Mouse (Mus musculus): ENCODE data around the gene Cfl1.
A peak's percentile ranks its signal among the peaks of the same experiment; 100 is the strongest.

The Cfl1 gene

DNA sequence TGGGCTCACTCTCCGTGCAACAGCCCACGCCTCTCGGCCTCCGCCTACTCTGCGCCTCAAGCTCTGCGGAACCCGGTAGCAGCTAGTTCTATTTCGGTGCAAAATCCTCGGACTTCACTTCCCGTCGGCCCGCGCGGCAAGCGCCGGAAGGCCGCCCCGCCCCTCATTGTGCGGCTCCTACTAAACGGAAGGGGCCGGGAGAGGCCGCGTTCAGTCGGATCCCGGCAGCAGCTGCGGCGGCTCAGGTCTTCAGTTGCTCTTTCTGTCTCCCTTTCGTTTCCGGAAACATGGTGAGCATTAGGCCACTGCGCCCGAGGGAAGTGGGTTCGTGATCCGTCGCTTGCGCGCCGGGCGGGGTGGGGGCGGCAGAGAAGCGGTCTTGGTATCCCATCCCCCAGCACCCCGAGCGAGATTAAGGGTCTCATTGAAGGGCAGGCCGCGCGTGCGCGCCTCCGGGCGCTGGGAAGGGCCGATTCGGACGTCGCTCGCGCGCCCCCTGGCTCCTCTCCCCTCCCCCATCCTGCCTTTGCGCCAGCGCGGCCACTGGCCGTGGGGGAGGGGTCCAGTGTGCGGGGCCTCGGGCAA lies at the start of gene Cfl1:
Gene Cfl1 (plus strand): TSS at position 143 of the 585 bp plus-strand sequence.
- peak; percentile 98 for DNase-seq (ENCODE audit: inconsistent ontology term)

DNA sequence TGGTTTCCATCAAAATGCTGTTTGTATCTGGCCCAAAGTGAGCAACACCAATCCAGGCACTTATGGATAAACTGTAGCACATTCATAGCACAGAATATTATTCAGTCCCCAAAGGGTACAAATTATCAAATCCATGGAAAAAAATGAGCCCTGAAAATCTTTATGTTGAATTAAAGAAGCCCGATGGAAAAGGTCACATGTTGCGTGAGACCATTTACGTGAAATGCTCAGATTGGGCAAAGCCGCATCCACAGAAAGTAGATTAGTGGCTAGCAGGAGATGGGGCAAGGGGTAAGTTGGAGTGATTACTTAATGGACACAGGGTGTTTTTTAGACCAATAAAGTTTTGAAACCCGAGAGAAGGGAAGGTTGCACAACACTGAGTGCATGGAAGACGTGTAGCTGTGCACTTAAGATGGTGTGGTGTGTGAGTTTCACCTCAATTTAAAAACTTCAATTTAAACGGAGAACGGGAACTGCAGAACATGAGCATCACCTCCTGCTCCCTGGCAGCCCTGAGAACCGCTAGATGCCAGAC lies 45.8 kb upstream of the Cfl1 start:
- DNase-seq (ENCODE audit: inconsistent ontology term) = no peak

DNA sequence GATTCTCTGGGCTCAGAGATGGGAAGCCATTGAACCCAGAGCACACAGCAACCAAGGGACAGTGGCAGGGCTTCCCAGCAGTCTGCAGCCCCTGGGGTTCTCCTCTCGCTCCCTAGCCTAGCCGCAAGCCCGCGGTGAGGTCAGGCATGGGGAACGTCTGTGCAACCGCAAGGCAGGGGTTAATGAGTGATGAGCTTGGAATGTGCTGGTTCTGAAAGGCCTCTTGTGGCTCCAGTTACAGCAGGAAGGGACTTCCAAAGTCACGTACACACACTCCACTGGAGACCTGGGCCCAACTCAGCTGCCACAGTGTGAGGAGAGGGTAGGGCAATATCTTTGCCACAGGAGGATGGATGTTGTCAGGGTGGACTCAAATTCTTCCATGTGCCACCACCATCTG lies 45.3 kb upstream of the Cfl1 start:
- DNase-seq (ENCODE audit: inconsistent ontology term) = peak; percentile 92

DNA sequence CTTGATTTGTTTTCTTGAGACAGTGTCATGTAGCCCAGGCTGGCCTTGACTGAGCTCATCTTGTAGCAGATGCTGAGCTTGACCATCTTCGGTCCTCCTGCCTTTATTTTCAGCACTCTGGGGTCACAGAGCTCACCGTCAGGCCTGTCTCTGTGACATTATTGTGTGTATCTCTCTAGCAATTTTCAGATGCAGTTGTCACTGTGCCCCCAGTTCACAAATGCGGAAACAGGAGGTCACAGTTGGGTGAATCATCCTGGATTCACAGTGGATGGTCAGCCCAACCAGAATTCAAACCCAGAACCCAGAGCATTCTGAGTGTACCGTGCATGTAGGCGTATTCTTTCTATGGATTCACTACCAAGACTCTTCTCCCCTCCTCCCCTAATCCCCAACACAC lies 44.5 kb upstream of the Cfl1 start:
- no peak for DNase-seq (ENCODE audit: inconsistent ontology term)

DNA sequence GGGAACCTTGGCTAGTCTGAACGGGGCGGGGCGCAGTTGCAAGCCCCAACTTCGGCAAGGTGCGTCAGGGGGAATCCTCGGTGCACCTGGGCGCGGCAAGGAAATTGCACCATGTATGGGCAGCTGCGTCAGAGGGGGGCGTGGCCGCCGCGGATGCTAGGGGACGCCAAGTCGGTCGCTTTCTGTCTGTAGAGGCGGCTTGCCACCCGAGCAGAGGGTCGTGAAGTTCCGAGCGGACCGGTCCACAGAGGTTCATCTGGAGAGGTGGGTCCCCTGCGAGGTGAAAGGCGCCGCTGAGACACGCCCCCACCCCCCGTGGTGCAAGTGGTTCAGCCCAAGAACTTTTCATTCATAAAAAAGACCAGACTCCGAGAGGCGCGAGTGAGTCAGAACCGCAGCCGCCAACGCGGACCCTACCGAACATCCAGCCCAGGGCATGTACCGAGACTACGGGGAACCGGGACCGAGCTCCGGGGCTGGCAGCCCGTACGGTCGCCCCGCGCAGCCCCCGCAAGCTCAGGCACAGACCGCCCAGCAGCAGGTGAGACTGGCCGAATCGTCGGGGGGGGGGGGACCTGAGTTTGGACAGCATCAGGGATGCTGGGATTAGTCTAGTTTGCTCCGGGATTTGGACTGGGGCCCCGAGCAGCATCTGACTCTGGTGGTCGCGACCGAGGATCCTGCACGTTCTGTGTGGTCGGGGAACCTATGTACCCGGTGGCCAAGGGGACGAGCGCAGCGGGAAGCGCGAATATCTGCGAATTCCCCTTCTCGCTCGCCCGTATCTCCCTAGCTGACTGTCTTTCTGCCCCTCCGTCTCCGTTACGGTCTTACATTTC lies 42.5 kb upstream of the Cfl1 start, which contains the start of gene Fosl1:
Gene Fosl1 (plus strand): TSS at position 33 of the 839 bp plus-strand sequence.
- peak; percentile 87 for DNase-seq (ENCODE audit: inconsistent ontology term)

DNA sequence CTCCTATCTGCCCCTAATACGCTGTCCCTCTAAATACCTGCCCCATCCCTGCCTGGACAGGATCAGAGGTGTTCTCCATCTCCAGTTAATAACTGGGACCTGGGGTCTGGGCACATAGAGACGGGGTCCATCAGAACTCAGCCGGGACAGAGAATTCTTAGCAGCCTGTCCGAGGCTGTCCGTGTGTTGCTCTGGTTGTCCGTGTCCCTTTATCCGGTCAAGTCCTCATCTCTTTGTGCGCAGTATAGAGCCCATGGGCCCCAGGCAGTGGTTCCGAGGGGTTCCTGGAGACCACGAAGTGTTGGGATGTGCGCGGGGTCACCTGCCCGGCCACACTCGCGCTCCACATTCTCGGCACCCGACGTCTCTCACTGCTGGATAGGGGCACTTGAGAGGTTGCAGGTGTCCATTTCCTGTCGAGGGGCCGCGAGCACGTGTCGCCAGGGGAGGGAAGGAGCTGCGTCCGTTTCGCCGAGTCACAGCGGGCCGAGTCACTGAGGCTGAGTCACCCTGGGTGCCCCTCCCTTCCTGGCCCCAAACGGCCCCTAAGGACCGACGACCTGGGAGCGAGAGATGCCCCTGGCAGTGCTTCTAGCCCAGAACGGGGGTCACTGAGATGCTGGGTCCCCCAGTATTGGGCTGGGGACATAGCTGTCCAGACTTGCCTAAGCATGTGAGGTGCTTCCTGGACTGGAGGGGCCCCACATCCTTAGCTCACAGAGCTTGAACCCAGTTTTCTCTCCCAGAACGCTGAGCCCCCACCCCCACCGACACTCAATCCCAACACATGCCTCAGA lies 41.7 kb upstream of the Cfl1 start:
- peak; percentile 82 for DNase-seq (ENCODE audit: inconsistent ontology term)

DNA sequence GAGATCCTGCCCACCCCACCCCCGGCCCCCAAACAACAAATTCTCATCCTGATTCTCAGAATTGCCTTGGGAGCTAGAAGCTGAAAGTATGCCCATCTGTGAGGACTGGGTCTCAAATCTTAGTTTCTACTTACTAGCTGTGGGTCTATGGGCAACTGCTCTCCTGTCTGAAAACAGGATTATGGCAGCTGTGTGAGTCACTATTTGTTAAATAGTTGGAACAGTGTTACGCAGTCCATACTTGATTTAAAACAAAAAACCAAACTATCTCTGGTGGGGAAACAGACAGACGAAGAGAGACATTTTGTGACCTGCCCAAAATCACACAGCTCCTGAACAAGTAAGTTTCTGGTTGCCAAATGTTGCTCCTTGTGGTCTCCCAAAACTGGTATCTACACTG lies 40.6 kb upstream of the Cfl1 start:
- DNase-seq (ENCODE audit: inconsistent ontology term) = no peak

DNA sequence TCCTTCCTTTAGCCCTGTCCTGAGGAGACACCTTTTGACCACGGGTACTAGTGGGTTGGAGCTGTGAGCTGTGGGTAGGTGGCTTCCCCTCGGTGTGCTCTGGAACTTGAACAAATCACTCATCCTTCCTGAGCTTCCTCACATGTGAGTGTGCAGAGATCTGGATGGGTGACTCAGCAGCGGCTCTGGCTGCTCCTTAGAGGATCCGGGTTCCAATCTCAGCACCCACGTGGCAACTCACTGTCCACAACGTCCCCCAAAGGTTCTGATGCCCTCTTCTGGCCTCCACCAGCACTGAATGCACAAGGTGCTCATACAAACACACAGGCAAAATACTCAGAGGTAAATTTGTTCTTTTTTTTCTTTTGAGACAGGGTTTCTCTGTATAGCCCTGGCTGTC lies 38.5 kb upstream of the Cfl1 start:
- DNase-seq (ENCODE audit: inconsistent ontology term) = no peak

DNA sequence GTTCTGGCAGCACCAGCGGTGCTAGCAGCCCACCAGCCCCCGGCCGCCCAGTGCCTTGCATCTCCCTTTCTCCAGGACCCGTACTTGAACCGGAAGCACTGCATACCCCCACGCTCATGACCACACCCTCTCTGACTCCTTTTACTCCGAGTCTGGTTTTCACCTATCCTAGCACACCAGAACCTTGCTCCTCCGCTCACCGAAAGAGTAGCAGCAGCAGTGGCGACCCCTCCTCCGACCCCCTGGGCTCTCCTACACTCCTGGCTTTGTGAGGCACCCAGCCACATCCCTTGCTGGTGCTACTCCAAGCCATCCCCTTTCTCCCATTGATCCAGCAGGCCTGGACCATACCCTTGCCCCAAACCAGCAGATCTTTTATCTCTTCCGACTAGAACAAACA lies 35.2 kb upstream of the Cfl1 start:
- DNase-seq (ENCODE audit: inconsistent ontology term) = no peak

DNA sequence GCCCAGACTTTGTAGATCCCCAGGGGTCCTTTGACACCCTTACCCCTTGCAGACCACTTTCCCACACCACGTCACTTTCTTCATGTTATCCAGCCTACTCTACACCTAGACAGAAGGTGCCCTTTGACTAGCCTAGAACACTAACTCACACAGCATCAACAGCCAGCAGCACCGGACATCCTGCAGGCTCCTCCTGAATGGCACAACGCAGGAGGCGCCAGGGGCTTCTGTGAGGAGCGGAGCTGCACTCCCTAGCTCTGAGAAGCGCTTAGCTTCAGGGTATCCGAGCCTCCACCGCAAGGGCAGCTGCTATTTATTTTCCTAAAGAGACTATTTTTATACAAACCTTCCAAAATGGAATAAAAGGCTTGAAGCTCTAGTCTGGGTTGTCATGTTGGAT lies 34.7 kb upstream of the Cfl1 start:
- DNase-seq (ENCODE audit: inconsistent ontology term) = no peak

DNA sequence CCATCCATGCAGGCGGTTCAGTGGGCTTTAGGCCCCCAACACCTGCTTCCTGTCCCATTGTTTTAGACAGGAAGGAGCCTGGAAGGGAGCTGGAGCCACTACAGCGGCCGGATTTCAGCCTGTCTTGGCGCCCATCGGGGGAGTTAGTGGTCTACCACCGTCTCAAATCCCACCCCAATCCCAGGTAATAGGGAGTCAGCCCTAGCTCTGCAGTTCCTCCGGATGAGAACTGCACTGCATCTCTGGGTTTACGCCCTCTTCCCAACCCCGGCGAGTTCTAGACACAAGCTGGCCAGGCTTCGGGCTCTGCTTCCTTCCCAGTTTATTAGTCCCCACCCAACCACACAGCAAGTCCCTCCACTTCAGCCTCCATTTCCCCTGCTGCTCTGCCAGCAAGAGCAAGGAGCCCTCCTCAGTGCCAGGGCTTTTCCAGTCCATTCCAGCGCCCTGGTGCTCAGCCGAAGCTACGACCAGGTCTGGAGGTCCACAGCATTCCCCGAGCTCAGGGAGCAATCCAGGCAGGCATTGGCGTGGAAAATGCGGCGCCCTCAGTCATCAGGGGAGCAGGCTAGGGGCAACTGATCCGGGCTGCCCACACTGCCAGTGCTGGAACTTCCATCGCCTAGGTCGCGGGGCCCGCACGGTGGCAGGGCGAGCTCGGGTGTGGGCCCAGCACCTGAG lies 33.9 kb upstream of the Cfl1 start:
- DNase-seq (ENCODE audit: inconsistent ontology term) = peak; percentile 83

DNA sequence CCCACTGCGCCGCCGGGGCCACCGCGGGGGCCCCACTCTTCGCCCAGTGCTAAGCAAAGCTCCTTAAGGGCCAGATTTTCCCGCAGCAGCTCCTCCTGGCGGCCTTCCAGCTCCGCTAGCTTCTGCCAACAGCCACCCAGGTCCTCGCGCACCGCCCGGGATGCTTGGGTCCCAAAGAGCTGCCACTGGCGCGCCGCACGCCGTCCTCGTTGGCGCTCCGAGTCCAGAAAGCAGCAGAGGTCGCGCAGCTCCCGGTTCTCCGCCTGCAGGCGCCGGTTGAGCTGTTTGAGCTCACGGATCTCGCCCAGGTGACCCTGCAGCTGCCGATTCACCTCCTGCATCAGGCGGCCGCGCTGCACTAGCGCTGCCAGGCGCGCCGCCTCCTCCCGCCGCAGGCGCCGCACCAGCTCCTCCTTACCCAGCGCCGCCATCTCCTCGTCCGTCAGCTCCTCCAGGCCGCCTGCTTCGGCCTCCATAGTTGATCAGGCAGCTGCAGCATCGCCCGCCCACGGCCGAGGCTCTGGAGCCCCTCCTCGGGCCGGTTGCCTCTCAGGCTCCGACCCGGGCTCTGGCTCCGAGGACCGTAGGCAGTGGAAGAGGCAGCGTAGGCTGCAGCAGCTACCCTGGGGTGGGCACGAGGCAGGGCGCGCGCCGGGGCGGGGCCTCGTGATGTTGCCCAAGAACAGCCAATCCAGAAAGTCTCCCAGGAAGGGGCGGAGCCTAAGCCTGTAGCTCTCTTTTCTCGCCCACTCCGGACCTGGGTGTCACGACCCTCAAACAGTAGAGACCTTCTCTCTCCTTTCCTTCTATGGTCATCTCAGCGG lies 33.1 kb upstream of the Cfl1 start:
- peak; percentile 98 for DNase-seq (ENCODE audit: inconsistent ontology term)

DNA sequence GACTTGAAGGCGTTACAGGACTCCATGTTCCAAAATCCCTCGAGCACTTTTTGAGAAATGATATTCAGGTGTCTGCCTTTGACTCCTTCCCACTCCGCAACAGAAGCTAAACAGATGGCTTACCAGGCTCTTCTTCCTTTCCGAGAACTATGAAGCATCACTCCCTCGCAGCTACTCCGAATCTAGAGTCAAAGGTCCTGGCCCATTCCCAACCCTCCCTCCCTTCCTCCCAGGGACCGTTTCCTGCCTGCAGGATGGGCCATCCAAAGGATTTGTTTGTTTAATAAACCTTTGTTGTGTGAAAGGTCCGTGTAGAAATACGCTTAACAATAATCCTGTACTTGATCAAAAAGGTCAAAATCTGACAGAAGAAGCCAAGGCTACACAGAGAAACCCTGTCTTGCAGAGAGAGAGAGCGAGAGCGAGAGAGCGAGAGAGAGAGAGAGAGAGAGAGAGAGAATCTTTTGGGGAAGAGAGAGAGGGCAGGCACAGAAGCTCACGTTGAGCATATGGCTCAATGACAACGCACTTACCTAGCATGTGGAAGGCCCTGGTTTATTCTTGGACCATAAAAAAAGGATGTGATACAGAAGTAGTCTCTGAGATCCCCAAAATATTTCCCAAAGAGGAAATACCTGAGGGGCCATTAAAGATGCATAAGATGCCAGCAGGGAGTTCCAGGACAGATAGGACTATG lies 32.4 kb upstream of the Cfl1 start, which contains the start of gene Ccdc85b:
Gene Ccdc85b (minus strand): TSS at position 149 of the 697 bp plus-strand sequence.
- DNase-seq (ENCODE audit: inconsistent ontology term) = no peak

DNA sequence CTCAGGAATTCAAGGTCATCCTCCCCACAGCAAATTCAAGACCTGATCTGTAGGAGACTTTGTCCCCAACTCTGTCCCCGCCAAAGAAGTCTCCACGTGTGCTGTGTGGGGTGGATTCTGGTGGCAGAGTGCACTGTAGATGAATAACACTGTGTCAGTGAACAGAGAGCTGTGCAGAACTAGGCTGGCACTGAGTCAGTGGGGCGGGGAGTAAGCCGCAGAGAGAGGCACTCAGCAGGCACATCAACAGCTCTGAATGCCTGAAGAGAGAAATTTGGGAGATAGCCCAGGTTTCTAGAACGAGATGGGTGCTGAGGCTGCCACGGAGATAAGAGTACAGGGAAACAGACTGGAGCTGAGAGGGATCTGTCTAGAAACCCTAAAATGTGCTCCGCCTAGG lies 31.2 kb upstream of the Cfl1 start:
- peak; percentile 63 for DNase-seq (ENCODE audit: inconsistent ontology term)

DNA sequence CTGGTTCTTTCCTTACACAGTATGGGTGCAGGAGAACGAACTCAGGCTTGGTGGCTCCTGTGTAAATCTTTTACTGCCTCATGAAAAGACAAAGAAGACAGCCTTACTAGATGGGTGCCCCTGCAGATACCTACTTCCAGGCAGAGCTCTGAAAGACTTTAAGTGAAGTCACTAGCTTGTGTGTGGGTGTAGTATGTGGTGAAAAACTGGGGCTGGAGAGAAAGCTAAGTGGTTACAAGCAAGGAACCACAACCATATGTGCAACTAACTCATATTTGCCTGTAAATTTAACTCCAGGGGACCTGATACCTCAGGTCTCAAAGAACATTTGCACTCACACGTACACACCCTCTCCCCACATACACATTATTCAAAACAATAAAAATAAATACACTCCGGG lies 30.4 kb upstream of the Cfl1 start:
- no peak for DNase-seq (ENCODE audit: inconsistent ontology term)

DNA sequence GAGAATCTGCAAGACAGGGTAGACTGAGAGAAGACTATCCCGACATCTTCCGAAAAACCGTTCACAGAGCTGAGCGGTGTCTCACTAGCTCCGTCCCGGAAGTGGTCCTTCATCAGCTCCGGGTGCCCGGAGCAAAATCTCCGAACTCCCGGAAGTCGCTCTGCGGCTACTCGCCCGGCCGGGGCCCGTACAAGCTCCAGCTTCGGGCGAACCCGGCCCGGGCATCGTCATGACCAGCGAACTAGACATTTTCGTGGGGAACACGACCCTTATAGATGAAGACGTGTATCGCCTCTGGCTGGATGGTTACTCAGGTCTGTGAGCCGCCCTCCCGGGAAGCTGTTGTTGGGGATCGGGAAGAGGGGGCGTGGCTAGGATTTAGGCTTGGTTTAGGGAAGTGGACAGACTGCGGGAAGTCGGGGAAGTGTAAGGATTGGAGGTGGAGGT lies 29.8 kb upstream of the Cfl1 start, which contains the start of gene Fibp:
Gene Fibp (plus strand): TSS at position 151 of the 447 bp plus-strand sequence.
- peak; percentile 90 for DNase-seq (ENCODE audit: inconsistent ontology term)

DNA sequence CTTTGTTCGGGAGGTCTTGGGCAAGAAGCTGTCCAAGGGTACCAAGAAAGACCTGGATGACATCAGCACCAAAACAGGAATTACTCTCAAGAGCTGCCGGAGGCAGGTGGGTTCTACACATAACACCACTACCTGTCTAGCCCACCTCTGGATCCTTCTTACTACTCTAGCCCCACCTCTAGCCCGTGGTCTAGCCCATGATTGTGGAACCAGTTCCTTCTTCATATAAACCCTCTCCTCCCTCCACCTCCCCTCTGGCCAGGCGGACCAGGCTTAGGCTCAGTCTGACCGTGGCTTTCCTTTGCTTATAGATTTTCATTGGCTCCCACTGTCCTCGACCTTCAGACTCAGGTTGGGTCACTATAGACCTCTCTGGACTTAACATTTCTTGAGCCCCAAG lies 28.8 kb upstream of the Cfl1 start:
- DNase-seq (ENCODE audit: inconsistent ontology term) = no peak

DNA sequence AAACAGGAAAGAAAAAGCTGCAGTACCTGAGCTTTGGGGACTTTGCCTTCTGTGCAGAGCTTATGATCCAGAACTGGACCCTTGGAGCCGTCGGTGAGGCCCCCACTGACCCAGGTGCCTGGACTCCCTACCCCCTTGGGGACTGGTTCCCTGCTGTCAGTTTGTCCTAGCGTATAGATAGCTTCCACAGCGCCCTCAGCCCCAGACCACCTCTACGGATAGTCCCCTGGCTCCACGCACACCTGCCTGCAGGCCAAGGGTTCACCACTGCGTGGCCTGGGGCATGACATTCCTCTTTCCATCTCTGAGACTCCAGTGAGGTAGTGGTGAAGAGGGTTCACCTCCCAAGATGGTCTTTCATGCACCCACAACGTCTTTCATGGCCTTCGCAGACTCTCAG lies 27.0 kb upstream of the Cfl1 start:
- DNase-seq (ENCODE audit: inconsistent ontology term) = no peak

DNA sequence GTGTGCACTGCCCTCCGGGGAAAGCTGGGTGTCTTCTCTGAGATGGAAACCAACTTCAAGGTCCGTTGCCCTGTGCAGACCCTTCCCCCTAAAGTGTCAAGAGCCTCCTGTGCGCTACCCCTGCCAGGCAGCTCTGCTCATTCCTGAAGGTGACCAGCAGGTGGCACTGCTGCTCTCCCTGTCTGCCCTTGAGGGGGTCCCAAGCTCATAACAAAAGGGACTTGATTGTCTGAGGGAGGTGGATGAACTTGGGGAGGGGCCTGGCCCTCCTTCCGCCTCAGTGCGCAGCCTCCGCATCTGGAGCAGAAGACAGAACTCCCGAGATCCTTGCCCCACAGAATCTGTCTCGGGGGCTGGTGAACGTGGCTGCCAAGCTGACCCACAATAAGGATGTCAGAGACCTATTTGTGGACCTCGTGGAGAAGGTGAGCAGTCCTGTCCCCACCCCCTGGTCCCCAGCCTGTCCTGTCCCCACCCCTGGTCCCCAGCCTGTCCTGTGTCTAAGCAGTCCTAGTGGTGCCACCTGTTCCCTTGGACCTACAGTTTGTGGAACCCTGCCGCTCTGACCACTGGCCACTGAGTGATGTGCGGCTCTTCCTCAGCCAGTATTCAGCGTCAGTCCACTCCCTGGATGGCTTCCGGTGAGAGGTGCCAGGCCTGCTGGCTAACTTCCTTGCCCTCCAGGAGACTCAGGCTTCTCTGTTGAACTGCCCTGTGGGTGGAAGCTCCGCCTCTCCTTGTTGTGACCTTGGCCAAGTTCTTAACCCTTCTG lies 26.3 kb upstream of the Cfl1 start:
- DNase-seq (ENCODE audit: inconsistent ontology term) = peak; percentile 71
